Mouse (Mus musculus) gastrocnemius, postnatal 36 days (tissue): ENCODE results near the gene Vmn1r103. TPM values are rescaled to one million over a fixed set of nuclear protein-coding genes. Genes with fewer than 3 reads are reported as not detected.
"Not testable (repeated sequence)": the region's sequence is repeated elsewhere in the genome, so short reads cannot be mapped to it uniquely, and the experiment has no call there.

Source experiments
- DNase-seq, 2 experiments: peaks; one replicate each; pipeline ENCODE4 v3.0.0; 2022
- intact Hi-C: fragments of 180-260 bp; cut with DNase I; formaldehyde crosslinking; loops from one replicate; pipeline ENCODE4 v1.15.1; 2025
- long read RNA-seq, 2 experiments: library from polyadenylated mRNA; stranded (forward); transcript quantifications; one replicate each; pipeline ENCODE4 v2.0.0; 2021
- total RNA-seq, 2 experiments: library from RNA; stranded (reverse); gene quantifications; 2 replicates each; pipeline ENCODE4 v1.2.3; 2021

Gene Vmn1r103
- total RNA-seq: not detected
- long read RNA-seq, experiment 1: 0 reads
- long read RNA-seq, experiment 2: 0 reads

GRCm38 (mm10) chr7:20510434-20510833 is at the start of gene Vmn1r103:
Gene Vmn1r103 (minus strand): TSS chr7:20510534.
- DNase-seq, intact Hi-C loops: not testable (repeated sequence)

- intact Hi-C loops: not testable (repeated sequence)
Measured at GRCm38 (mm10) chr7:20545657-20546056, 35.3 kb upstream of the Vmn1r103 start, which contains the start of gene Gm5726. Gene Gm5726 (minus strand): TSS chr7:20545757.

GRCm38 (mm10) chr7:20533537-20533936 is 23.2 kb upstream of the Vmn1r103 start, which contains the start of gene Vmn1r104:
Gene Vmn1r104 (plus strand): TSS chr7:20533837.
- intact Hi-C loops, DNase-seq: not testable (repeated sequence)

More at GRCm38 (mm10) chr7:20545657-20546056, 35.3 kb upstream of the Vmn1r103 start, which contains the start of gene Gm5726:
- not testable (repeated sequence) for DNase-seq

GRCm38 (mm10) chr7:20474825-20475224 is 35.5 kb downstream of the Vmn1r103 start, which contains the start of gene Gm10670:
Gene Gm10670 (minus strand): TSS chr7:20474925.
- intact Hi-C loops, DNase-seq: not testable (repeated sequence)

Other genes with a start within 250 kb of the Vmn1r103 start
- gene Gm5890, start 247.7 kb downstream of the Vmn1r103 start, total RNA-seq: not detected
- gene Gm4133, start 176.5 kb downstream of the Vmn1r103 start, total RNA-seq: not detected
- not detected for gene Gm5728, start 135.1 kb downstream of the Vmn1r103 start, total RNA-seq
- not detected for gene Vmn1r100, start 92.6 kb downstream of the Vmn1r103 start, total RNA-seq
- not detected for gene Vmn1r101, start 67.9 kb downstream of the Vmn1r103 start, total RNA-seq
- not detected for gene Gm10670, start 35.6 kb downstream of the Vmn1r103 start, total RNA-seq
- not detected for gene Vmn1r104, start 23.3 kb upstream of the Vmn1r103 start, total RNA-seq
- gene Gm5726, start 35.2 kb upstream of the Vmn1r103 start, total RNA-seq: not detected
- gene Gm4141, start 65.7 kb upstream of the Vmn1r103 start, total RNA-seq: not detected
- gene Gm4513, start 88.5 kb upstream of the Vmn1r103 start, total RNA-seq: not detected
- gene Vmn1r107, start 158.4 kb upstream of the Vmn1r103 start, total RNA-seq: not detected
- not detected for gene Vmn1r111, start 192.7 kb upstream of the Vmn1r103 start, total RNA-seq
- not detected for gene Gm10668, start 220.1 kb upstream of the Vmn1r103 start, total RNA-seq